Comparison of ENCODE assay signal across 11 mouse cellular contexts in genomic region chr11:7214342-7214660, GRCm38 (mm10). TPM values are rescaled to one million over a fixed set of nuclear protein-coding genes. Genes with fewer than 3 reads are reported as not detected.
DNase-seq lines count a peak whose midpoint lies in the region; ATAC-seq and TF ChIP-seq lines count a peak whose summit lies in the region.
"Had no signal": no experiment of that assay in that cellular context is flagged by ENCODE, and none has a peak within 500 bp of the region (broad histone marks: within the 10 kb centered on the region; RNA-seq: fewer than 3 reads in every experiment).

No protein-coding gene starts in this region.

- H3K9me3 ChIP-seq in kidney, embryonic 15.5 days (replicated peaks): no peaks in the 10 kb centered on the region
- H3K9me3 ChIP-seq in embryonic facial prominence, embryonic 14.5 days (ENCODE audit: control insufficient read depth, low read length): no peaks in the 10 kb centered on the region
- no peaks in the 10 kb centered on the region for H3K9me3 ChIP-seq in hindbrain, postnatal 0 days (ENCODE audit: low read length)
- H3K9me3 ChIP-seq in midbrain, postnatal 0 days (ENCODE audit: low read length): no peaks in the 10 kb centered on the region

- WGBS in kidney, embryonic 15.5 days: under 1% methylated on average over 12 of the region's 12 CpGs
- under 1% methylated on average over 12 of the region's 12 CpGs for WGBS in embryonic facial prominence, embryonic 14.5 days
- WGBS in hindbrain, postnatal 0 days: under 1% methylated on average over 12 of the region's 12 CpGs
- WGBS in midbrain, postnatal 0 days: 1% methylated on average over 12 of the region's 12 CpGs

- no peak for ATAC-seq in kidney, embryonic 15.5 days (replicated peaks; ENCODE audit: low FRiP score)
- ATAC-seq in embryonic facial prominence, embryonic 14.5 days (ENCODE audit: low read depth): no peak
- no peak for ATAC-seq in hindbrain, postnatal 0 days
- ATAC-seq in midbrain, postnatal 0 days (ENCODE audit: low FRiP score): peak; percentile 21; the same call in 1 of the 2 replicates

- H3K27ac ChIP-seq in kidney, embryonic 15.5 days: 0 out of 2 replicates have a peak overlapping the region, but pooled peaks have one; percentile 1
- H3K27ac ChIP-seq in embryonic facial prominence, embryonic 14.5 days (replicated peaks; ENCODE audit: low read depth, low read length): peak overlapping the region; percentile 24; the same call in 1 of the 2 replicates
- peak overlapping the region; percentile 88; the same call in 1 of the 2 replicates for H3K27ac ChIP-seq in hindbrain, postnatal 0 days
- H3K27ac ChIP-seq in midbrain, postnatal 0 days (ENCODE audit: low read depth, low read length): no peak overlapping the region
- H3K27ac ChIP-seq: macrophage had no signal

- peaks cover 44% of the 10 kb centered on the region for H3K27me3 ChIP-seq in kidney, embryonic 15.5 days
- no peaks in the 10 kb centered on the region; the same call in 1 of the 2 replicates for H3K27me3 ChIP-seq in embryonic facial prominence, embryonic 14.5 days (replicated peaks; ENCODE audit: control insufficient read depth, insufficient read depth, low read length)
- H3K27me3 ChIP-seq in hindbrain, postnatal 0 days (ENCODE audit: insufficient read depth, low read length): no peaks in the 10 kb centered on the region
- 0 out of 2 replicates have a peak, but pooled peaks cover 4% of the 10 kb centered on the region for H3K27me3 ChIP-seq in midbrain, postnatal 0 days (ENCODE audit: insufficient read depth, low read length)

- H3K4me1 ChIP-seq in kidney, embryonic 15.5 days: peaks cover 43% of the 10 kb centered on the region
- peaks cover 7% of the 10 kb centered on the region; the same call in 1 of the 2 replicates for H3K4me1 ChIP-seq in embryonic facial prominence, embryonic 14.5 days (ENCODE audit: control insufficient read depth, insufficient read depth, low read length)
- H3K4me1 ChIP-seq in hindbrain, postnatal 0 days (ENCODE audit: insufficient read depth, low read length): 0 out of 2 replicates have a peak, but pooled peaks cover 4% of the 10 kb centered on the region
- no peaks in the 10 kb centered on the region for H3K4me1 ChIP-seq in midbrain, postnatal 0 days (ENCODE audit: insufficient read depth, low read length)

- no peak for TF ChIP-seq CTCF in hindbrain, postnatal 0 days (IDR thresholded peaks at IDR 0.05; ENCODE audit: low read depth)
- TF ChIP-seq CTCF in midbrain, postnatal 0 days (IDR thresholded peaks at IDR 0.05): no peak

- no peak overlapping the region for H3K9ac ChIP-seq in kidney, embryonic 15.5 days
- H3K9ac ChIP-seq in embryonic facial prominence, embryonic 14.5 days (ENCODE audit: low read depth, low read length): peak overlapping the region; percentile 73; the same call in 1 of the 2 replicates
- no peak overlapping the region; the same call in 1 of the 2 replicates for H3K9ac ChIP-seq in hindbrain, postnatal 0 days (replicated peaks; ENCODE audit: low read length)
- H3K9ac ChIP-seq in midbrain, postnatal 0 days (replicated peaks; ENCODE audit: low read length, poor library complexity, severe bottlenecking): peak overlapping the region; percentile 83

- H3K36me3 ChIP-seq in kidney, embryonic 15.5 days: no peaks in the 10 kb centered on the region
- peaks cover 8% of the 10 kb centered on the region for H3K36me3 ChIP-seq in embryonic facial prominence, embryonic 14.5 days (ENCODE audit: control insufficient read depth, insufficient read depth, low read length)
- no peaks in the 10 kb centered on the region for H3K36me3 ChIP-seq in hindbrain, postnatal 0 days (ENCODE audit: insufficient read depth, low read length)
- no peaks in the 10 kb centered on the region for H3K36me3 ChIP-seq in midbrain, postnatal 0 days (ENCODE audit: insufficient read depth, low read length)
- H3K36me3 ChIP-seq: G1E had no signal

- DNase-seq in kidney, adult 8-10 months: no peak
- no peak for DNase-seq in embryonic facial prominence, embryonic 14.5 days (ENCODE audit: low spot score)
- DNase-seq in hindbrain, postnatal 0 days (ENCODE audit: low spot score): no peak
- no peak for DNase-seq in midbrain, postnatal 0 days (ENCODE audit: low spot score)
- DNase-seq in cerebellum, postnatal 4 days (ENCODE audit: low spot score in 2 of 2): no peak
- no peak for DNase-seq in natural killer cell, adult 2 months (ENCODE audit: low spot score in 2 of 2)
- no peak for DNase-seq in thymus, postnatal 14 days

- peak overlapping the region; percentile 97 for H3K4me2 ChIP-seq in kidney, embryonic 15.5 days
- peak overlapping the region; percentile 73 for H3K4me2 ChIP-seq in embryonic facial prominence, embryonic 14.5 days (ENCODE audit: low read depth, low read length)
- H3K4me2 ChIP-seq in hindbrain, postnatal 0 days (ENCODE audit: low read depth, low read length): peak overlapping the region; percentile 76
- peak overlapping the region; percentile 75 for H3K4me2 ChIP-seq in midbrain, postnatal 0 days (ENCODE audit: low read depth, low read length, poor library complexity, severe bottlenecking)

- H3K4me3 ChIP-seq in kidney, embryonic 15.5 days (replicated peaks): peak overlapping the region; percentile 73
- peak overlapping the region; percentile 66 for H3K4me3 ChIP-seq in embryonic facial prominence, embryonic 14.5 days (ENCODE audit: low read depth, low read length)
- peak overlapping the region; percentile 62 for H3K4me3 ChIP-seq in hindbrain, postnatal 0 days (ENCODE audit: low read length)
- H3K4me3 ChIP-seq in midbrain, postnatal 0 days (ENCODE audit: low read depth, low read length): peak overlapping the region; percentile 72

RNA-seq across cellular contexts. Expression of gene Igfbp3, which starts 0.6 kb away (rescaled TPM):
- polyA plus RNA-seq in kidney, embryonic 15.5 days (2015; fragmentation: Nextera tagmentation; extraction: Ambion mirVana): 82.7 and 90.6 TPM in 2 replicates
- 258 and 266 TPM in 2 replicates for polyA plus RNA-seq in embryonic facial prominence, embryonic 14.5 days (2014; fragmentation: Nextera tagmentation; extraction: Ambion mirVana)
- total RNA-seq in hindbrain, postnatal 0 days (2014; rRNA removed): 35.7 and 47.2 TPM in 2 replicates
- polyA plus RNA-seq in hindbrain, postnatal 0 days (2015; fragmentation: Nextera tagmentation; extraction: Ambion mirVana): 24.6 and 25.3 TPM in 2 replicates
- 33.6 and 38.0 TPM in 2 replicates for total RNA-seq in midbrain, postnatal 0 days (2014; rRNA removed)
- polyA plus RNA-seq in midbrain, postnatal 0 days (2015; fragmentation: Nextera tagmentation; extraction: Ambion mirVana): 19.4 and 21.0 TPM in 2 replicates
- total RNA-seq: hematopoietic stem cell, adult 5-6 weeks had no signal
- polyA plus RNA-seq: G1E, macrophage had no signal

RNA-seq across cellular contexts. Expression of gene Igfbp1, which starts 16.7 kb away (rescaled TPM):
- polyA plus RNA-seq in kidney, embryonic 15.5 days (2015; fragmentation: Nextera tagmentation; extraction: Ambion mirVana): 5.6 and 8.3 TPM in 2 replicates
- polyA plus RNA-seq in embryonic facial prominence, embryonic 14.5 days (2014; fragmentation: Nextera tagmentation; extraction: Ambion mirVana): 0.40 and 0.52 TPM in 2 replicates
- not detected in 2 replicates for total RNA-seq in hindbrain, postnatal 0 days (2014; rRNA removed)
- polyA plus RNA-seq in hindbrain, postnatal 0 days (2015; fragmentation: Nextera tagmentation; extraction: Ambion mirVana): 0.19 TPM in 1 of 2 replicates, not detected in the other
- total RNA-seq in midbrain, postnatal 0 days (2014; rRNA removed): not detected in 2 replicates
- polyA plus RNA-seq in midbrain, postnatal 0 days (2015; fragmentation: Nextera tagmentation; extraction: Ambion mirVana): 0.11 TPM in 1 of 2 replicates, not detected in the other
- total RNA-seq: hematopoietic stem cell, adult 5-6 weeks had no signal
- polyA plus RNA-seq: G1E, macrophage had no signal

RNA-seq across cellular contexts. Expression of gene Gm11985, which starts 25.9 kb away (rescaled TPM):
- not detected in 2 replicates for polyA plus RNA-seq in kidney, embryonic 15.5 days (2015; fragmentation: Nextera tagmentation; extraction: Ambion mirVana)
- not detected in 2 replicates for polyA plus RNA-seq in embryonic facial prominence, embryonic 14.5 days (2014; fragmentation: Nextera tagmentation; extraction: Ambion mirVana)
- not detected in 2 replicates for total RNA-seq in hindbrain, postnatal 0 days (2014; rRNA removed)
- polyA plus RNA-seq in hindbrain, postnatal 0 days (2015; fragmentation: Nextera tagmentation; extraction: Ambion mirVana): not detected in 2 replicates
- not detected in 2 replicates for total RNA-seq in midbrain, postnatal 0 days (2014; rRNA removed)
- polyA plus RNA-seq in midbrain, postnatal 0 days (2015; fragmentation: Nextera tagmentation; extraction: Ambion mirVana): not detected in 2 replicates
- total RNA-seq: hematopoietic stem cell, adult 5-6 weeks had no signal
- polyA plus RNA-seq: G1E, macrophage had no signal

Comparison
In these comparisons a context has a peak if more than half of its experiments do, and no peak if none do; other contexts are left out.
1. H3K9ac ChIP-seq: peak in embryonic facial prominence, embryonic 14.5 days (single experiment) and midbrain, postnatal 0 days (single experiment); none in kidney, embryonic 15.5 days (single experiment) and hindbrain, postnatal 0 days (single experiment).
2. Peak in every context shown above with its lines, with median percentiles within 50 percentile points of each other: H3K4me2 ChIP-seq and H3K4me3 ChIP-seq.